Mouse (Mus musculus) kidney, adult 9 months (tissue): Measurements from ENCODE around the gene Pbld2.
A peak's percentile ranks its signal among the peaks of the same experiment; 100 is the strongest.
"Not testable (repeated sequence)": the region's sequence is repeated elsewhere in the genome, so short reads cannot be mapped to it uniquely, and the experiment has no call there.

ENCODE experiments used
- DNase-seq: peaks from one replicate; pipeline ENCODE4 v3.0.0; 2022

Pbld2 gene

GRCm38 (mm10) chr10:63026156-63026794, 2.2 kb downstream of the Pbld2 start:
- DNase-seq = no peak

- no peak for DNase-seq
These were observed 2.7 kb downstream of the Pbld2 start for GRCm38 (mm10) chr10:63026795-63027160.

GRCm38 (mm10) chr10:63027376-63028161, 3.5 kb downstream of the Pbld2 start:
- DNase-seq = no peak

- DNase-seq = no peak
These were observed 4.3 kb downstream of the Pbld2 start for GRCm38 (mm10) chr10:63028396-63028795.

GRCm38 (mm10) chr10:63032267-63032666, 8.2 kb downstream of the Pbld2 start:
- DNase-seq = no peak

- no peak for DNase-seq
These were observed 8.8 kb downstream of the Pbld2 start for GRCm38 (mm10) chr10:63032956-63033355.

- peak; percentile 47 for DNase-seq
These were observed 14.6 kb downstream of the Pbld2 start for GRCm38 (mm10) chr10:63038571-63039320.

- peak; percentile 62 for DNase-seq
These were observed 15.9 kb downstream of the Pbld2 start for GRCm38 (mm10) chr10:63039867-63040628.

GRCm38 (mm10) chr10:63043154-63043553, 19.0 kb downstream of the Pbld2 start:
- DNase-seq = no peak

- DNase-seq = no peak
These were observed 23.6 kb downstream of the Pbld2 start for GRCm38 (mm10) chr10:63047751-63048150.

GRCm38 (mm10) chr10:63049106-63049505, 25.0 kb downstream of the Pbld2 start:
- peak; percentile 62 for DNase-seq

- DNase-seq = no peak
These were observed 27.2 kb downstream of the Pbld2 start for GRCm38 (mm10) chr10:63051267-63051666.

GRCm38 (mm10) chr10:63052011-63052410, 27.9 kb downstream of the Pbld2 start:
- DNase-seq = peak; percentile 50

GRCm38 (mm10) chr10:63053007-63053406, 28.9 kb downstream of the Pbld2 start:
- no peak for DNase-seq

GRCm38 (mm10) chr10:63054071-63054470, 30.0 kb downstream of the Pbld2 start:
- not testable (repeated sequence) for DNase-seq

- no peak for DNase-seq
These were observed 30.5 kb downstream of the Pbld2 start for GRCm38 (mm10) chr10:63054586-63054985.

- peak; percentile 84 for DNase-seq
These were observed 33.0 kb downstream of the Pbld2 start for GRCm38 (mm10) chr10:63056966-63057750.

GRCm38 (mm10) chr10:63059862-63060261, 35.7 kb downstream of the Pbld2 start, which contains the start of gene Pbld1:
Gene Pbld1, plus strand, starts transcription at chr10:63060162.
- no peak for DNase-seq

GRCm38 (mm10) chr10:63060406-63060805, 36.3 kb downstream of the Pbld2 start:
- DNase-seq = peak; percentile 91

GRCm38 (mm10) chr10:63061266-63061665, 37.2 kb downstream of the Pbld2 start:
- peak; percentile 87 for DNase-seq

- peak; percentile 91 for DNase-seq
These were observed 38.6 kb downstream of the Pbld2 start for GRCm38 (mm10) chr10:63062696-63063095.

- no peak for DNase-seq
These were observed 39.2 kb downstream of the Pbld2 start for GRCm38 (mm10) chr10:63063365-63063764.
